Mouse (Mus musculus) brain, embryonic 14.5 days (tissue): ENCODE results near the gene Alox8.

Source experiments
- CTCF ChIP-seq: fragments of 200-500 bp; IDR thresholded peaks from 2 replicates; pipeline ENCODE4 v1.5.1; 2012; ENCODE audit warnings: inconsistent platforms, mild to moderate bottlenecking, moderate library complexity, borderline replicate concordance; ENCODE audit not compliant: insufficient read depth, insufficient read length; ENCODE audit errors: extremely low read depth
- POLR2A ChIP-seq: fragments of 200-500 bp; IDR thresholded peaks from 2 replicates; pipeline ENCODE4 v1.6.1; 2012; ENCODE audit warnings: mild to moderate bottlenecking, inconsistent platforms, borderline replicate concordance; ENCODE audit not compliant: poor library complexity, insufficient read depth, insufficient read length, severe bottlenecking; ENCODE audit errors: extremely low read depth

DNA sequence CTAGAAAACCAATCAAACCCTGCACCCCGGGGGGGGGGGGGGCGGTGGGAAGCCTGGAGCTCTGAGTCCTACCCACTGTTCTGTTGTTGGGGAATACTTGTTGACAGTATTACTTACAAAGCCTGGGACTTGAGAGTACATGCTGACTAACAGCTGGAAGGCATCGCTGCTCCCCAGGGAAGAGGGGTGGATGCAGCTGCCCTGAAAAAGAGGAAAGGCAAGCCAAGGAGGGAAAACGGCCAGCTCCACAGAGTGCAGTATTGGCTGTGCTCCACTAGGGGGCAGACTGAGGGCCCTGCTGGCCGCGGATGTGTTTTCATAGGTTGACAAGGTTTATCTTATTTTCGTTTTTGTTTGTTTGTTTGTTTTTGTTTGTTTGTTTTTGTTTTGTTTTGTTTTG is 26.0 kb downstream of the Alox8 start:
- TF ChIP-seq POLR2A (no peak), CTCF (peak; percentile 91)
